Mouse (Mus musculus): ENCODE data around the gene Nhlrc2.
A peak's percentile ranks its signal among the peaks of the same experiment; 100 is the strongest.

Nhlrc2 gene

DNA sequence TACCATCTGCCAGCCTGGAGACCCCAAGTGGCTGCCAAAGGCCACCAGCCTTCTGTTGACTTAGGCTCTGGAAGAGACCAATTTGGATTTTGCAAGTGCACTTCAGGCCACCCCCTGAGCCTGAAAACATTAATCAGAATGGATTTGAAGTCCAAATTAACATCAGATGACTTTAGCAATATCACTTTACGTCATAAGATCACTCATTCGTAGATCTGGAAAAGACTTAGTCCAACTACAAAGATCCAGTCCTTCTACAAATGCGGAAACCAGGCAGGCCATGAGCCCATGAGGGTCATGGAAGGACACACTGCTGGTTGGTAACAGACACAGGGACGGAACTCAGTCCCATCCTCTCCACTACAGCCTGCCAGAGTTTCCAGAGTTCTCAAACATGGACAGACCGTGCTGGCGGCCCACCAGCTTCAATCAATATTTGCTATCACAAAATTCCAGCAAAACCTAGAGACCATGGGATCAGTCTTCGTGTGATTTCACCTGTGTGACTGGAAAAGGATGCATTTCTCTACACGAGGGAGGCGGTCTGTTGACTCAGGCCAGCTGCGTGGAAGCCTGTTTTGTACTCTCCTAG lies 79.9 kb downstream of the Nhlrc2 start:
- DNase-seq (ENCODE audit: low spot score): no peak

DNA sequence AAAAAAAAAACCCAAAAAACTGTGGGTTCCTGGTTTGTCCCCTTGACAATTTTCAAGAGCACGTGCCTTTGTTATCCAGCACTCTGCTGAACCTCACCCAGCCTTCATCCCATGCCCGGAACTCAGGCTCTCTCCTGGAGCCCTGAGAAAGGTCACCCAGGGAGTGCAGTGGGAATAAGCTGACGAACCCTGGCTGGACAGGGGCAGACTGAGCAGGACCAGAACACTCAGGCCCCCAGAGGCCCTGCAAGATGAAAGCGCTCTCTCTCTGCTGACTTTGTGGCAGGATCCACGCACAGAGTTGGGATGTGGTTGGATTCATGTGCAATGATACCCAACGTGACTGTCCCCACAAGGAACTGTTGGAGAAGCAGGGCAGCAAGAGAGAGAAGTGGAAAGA lies 81.6 kb downstream of the Nhlrc2 start:
- no peak for DNase-seq (ENCODE audit: low spot score)

DNA sequence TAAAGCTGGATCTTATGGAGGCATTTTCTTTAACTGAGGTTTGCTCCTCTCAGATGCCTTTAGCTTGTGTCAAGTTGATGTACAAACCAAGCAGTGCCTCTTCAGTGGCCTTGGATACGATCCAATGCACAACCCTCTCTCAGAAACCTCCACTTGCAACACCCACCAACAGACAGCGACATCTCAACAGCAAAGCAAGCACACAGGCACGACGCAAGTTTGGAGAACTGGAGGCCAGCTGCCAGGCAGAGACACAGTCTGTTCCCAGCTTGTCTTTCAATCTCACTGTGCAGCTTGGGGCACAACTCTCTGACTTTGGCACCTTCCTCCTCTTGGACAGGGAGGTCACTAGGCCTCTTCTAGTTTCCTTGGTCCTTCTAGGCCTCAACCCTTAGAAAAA lies 83.0 kb downstream of the Nhlrc2 start:
- no peak for DNase-seq (ENCODE audit: low spot score)

DNA sequence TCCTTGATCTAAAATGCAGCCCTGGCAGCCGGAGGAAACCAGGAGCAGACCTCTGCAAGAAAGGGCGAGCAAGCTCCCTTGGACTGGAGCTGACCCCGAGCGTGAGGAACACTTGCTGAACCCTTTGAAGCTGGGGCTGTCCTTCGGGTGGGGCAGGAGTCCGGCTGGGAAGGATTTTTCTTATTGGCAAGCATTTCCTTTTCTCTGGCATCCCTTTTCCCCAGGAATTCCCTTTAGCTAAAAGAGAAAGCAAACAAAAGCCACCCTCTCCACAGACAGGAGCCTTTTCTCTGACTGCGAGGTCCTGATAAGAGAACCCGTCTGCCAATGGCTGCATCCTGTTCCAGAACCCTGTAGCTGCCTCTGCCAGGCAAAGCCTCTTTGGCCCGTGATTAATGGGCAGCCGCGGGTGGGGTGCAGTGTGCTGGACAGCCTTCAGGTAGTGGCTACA lies 83.4 kb downstream of the Nhlrc2 start:
- DNase-seq (ENCODE audit: low spot score): peak; percentile 27

DNA sequence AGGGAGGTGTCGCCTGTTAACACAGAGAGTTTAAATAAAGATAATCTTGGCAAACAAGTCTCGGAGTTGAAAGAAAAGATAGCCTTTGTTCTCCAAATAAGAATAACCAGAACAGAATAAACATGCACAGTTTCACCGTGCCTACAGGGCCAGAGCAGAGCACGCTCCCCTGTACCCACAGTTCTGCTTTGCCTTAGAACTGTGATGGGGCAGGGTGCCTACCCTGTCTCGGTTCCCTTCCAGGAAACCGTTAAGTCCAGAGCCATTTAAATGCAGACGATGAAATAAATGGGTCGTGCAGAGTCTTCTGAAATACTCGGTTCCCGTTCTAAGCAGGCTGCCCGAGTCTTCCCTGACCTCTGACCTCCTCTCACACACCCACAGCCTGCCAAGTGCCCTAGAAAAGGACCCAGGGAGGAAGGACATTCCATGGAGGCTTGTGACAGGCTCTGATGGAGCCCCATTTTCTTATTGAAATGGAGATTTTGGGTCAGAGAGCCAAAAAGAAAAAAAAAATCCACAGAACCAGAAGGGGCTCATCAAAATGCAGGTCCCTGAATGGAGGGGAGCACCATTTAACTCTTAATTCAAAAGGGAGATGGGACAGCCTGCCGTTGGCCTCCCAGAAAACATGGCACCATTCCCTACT lies 89.1 kb downstream of the Nhlrc2 start:
- no peak for DNase-seq (ENCODE audit: low spot score)

DNA sequence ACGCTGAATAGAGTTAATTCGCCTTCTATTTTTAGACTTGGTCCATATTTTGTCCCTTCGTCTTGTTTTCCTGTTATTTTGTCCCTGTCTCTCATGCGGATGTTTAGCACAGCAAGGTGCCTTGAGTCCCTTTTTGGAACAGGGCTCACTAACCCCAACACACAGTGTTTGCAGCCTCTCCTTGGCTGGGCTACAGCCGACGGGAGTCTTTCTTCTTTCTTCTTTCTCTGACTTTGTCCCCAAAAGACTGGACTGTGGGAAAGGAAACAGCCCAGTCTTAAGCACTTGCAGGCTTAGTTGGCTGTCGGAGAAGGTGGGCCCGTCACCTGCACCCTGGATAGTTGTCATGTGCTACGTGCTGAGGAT lies 89.6 kb downstream of the Nhlrc2 start:
- DNase-seq (ENCODE audit: low spot score): no peak

DNA sequence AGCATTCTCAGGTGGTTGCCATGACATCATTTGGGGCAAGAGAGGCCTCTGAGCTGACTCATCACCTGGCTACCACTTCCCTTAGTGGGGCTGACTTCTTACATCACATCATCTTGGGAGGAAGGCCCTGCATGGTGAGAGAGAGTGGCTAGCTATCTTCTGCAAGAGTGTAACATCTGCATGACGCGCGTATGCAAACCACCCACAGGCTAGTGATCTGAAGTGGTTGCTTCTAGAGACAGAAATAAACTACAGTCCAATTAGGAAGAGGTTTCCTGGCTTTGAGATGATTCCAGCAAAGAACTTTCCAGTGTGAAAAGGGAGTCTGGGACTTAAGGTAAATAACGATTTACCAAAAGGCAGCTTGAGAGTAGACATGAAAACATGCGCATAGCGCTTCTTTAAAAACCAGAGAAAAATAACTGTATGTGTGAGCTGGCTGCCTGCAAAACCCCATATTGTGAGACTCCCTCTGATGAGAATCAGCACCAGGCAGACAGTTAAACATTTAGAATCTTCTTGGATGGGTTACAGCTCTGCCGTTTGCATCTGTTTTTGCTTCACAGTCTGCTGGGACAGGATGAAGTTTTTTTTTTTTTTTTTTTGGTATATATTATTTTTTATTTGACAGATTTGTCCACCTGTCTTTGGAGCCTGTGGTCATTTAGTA lies 99.5 kb downstream of the Nhlrc2 start:
- DNase-seq (ENCODE audit: low spot score): no peak

DNA sequence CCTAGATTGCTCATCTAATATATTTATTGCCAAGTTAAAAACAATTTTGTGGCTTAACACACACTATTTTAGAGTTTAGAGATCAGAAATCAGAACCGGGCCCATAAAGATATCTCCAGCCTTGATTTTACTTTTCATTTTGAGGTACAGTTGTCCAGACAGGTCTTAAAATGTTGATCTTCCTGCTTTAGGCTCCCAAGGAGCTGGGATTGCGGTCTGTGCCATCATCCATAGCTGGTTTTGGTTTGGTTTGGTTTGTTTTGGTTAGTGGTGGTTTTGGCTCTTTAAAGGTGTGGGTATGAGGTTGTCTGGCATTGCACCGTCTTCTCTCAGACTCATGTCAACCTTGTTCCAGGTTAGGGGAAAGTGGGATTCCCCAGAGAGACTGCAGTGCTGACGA lies 103.2 kb downstream of the Nhlrc2 start:
- no peak for DNase-seq (ENCODE audit: low spot score)

DNA sequence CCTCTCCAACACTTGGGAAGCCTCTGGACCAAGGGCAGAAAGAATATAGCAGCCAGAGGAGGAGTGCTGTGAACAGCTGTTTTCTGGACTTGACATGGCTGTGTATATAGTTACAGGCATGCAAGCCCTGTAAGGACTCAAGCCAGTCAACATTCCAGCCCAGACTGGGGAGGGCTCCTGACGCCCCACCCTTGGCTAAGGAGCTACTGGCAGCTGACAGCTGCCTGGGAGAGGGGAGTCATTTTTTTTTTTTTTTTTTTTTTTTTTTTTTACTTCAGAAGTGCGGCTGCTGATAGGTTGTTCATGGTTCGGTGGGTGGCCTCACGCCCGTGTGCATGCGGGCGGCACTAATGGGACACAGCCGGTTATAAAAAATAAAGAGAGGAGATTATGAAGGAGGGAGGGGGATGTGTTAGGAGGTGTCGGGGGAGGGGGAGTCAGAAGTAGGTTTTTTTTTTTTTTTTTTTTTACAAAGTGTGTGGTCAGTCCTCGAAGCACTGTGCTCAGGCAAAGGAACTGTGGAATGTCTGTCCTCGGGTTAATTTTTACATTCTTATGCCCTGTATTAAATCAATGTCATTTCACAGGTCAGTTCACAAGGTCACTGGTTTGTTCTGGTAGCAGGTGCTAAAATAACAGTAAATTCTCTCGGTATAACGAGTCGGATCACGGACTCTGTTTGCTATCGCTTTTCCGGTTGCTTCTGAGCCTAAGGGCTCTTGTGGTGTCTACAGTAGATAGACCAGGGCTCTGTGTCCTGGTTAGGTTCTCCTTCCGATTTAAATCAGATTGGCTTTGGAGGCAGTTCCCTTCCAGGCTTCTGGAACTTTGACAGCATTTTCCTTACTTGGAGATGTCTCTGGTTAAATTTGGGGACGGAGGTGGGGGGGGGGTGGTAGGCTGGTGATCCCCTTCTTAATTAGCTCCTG lies 104.2 kb downstream of the Nhlrc2 start:
- DNase-seq (ENCODE audit: low spot score): peak; percentile 13
